Mouse (Mus musculus) liver, embryonic 16.5 days (tissue): Measurements from ENCODE around the gene Masp1. TPM values are rescaled to one million over a fixed set of nuclear protein-coding genes. Genes with fewer than 3 reads are reported as not detected.

Source experiments
- ATAC-seq: fragments of 200-750 bp; cut with Nextera tagmentation; 2 replicates; pipeline ENCODE4 v1.8.0; 2017; ENCODE audit warnings: low read depth, mild to moderate bottlenecking, moderate number of reproducible peaks, moderate library complexity
- H3K27ac ChIP-seq: fragments of 300-500 bp; sonication (generic); 2 replicates; pipeline ENCODE4 v1.5.1; 2014; ENCODE audit warnings: mild to moderate bottlenecking, low read length
- H3K27me3 ChIP-seq: fragments of 300-500 bp; sonication (generic); 2 replicates; pipeline ENCODE4 v1.6.1; 2014; ENCODE audit warnings: low read depth, low read length, mixed read lengths; ENCODE audit not compliant: control insufficient read depth, insufficient read depth
- H3K36me3 ChIP-seq: fragments of 300-500 bp; sonication (generic); 2 replicates; pipeline ENCODE4 v1.6.1; 2014; ENCODE audit warnings: mild to moderate bottlenecking; ENCODE audit not compliant: control insufficient read depth, insufficient read depth
- H3K4me1 ChIP-seq: fragments of 300-500 bp; sonication (generic); 2 replicates; pipeline ENCODE4 v1.6.1; 2014; ENCODE audit warnings: low read depth, low read length, mixed read lengths; ENCODE audit not compliant: control insufficient read depth
- H3K4me2 ChIP-seq: fragments of 300-500 bp; sonication (generic); 2 replicates; pipeline ENCODE4 v1.6.1; 2014; ENCODE audit warnings: low read depth, low read length, mixed read lengths
- H3K4me3 ChIP-seq: fragments of 300-500 bp; sonication (generic); 2 replicates; pipeline ENCODE4 v1.5.1; 2014; ENCODE audit warnings: low read depth, mild to moderate bottlenecking, low read length
- H3K9ac ChIP-seq: fragments of 300-500 bp; sonication (generic); 2 replicates; pipeline ENCODE4 v1.6.1; 2014; ENCODE audit warnings: low read depth, low read length
- H3K9me3 ChIP-seq: fragments of 300-500 bp; sonication (generic); replicated peaks from 2 replicates; pipeline ENCODE4 v1.6.1; 2016; ENCODE audit warnings: low read length; ENCODE audit not compliant: control insufficient read depth
- WGBS: fragments of 180-500 bp; shearing (Covaris S2); extraction: QIAGEN DNeasy Blood & Tissue Kit; methylation state at CpG from one replicate; pipeline ENCODE4 v1.1.7; 2014; ENCODE audit not compliant: insufficient replicate concordance; 5-methylcytosine and 5-hydroxymethylcytosine counted together
- polyA plus RNA-seq: library from polyadenylated mRNA; unstranded; fragments of >200 nt; fragmentation: Nextera tagmentation; extraction: Ambion mirVana; gene quantifications from 2 replicates; pipeline ENCODE4 v1.2.1, GENCODE M21; 2015

The Masp1 gene
- polyA plus RNA-seq = 26.5 and 30.8 TPM in 2 replicates

- Histone ChIP-seq H3K9ac (peak within 1 kb of the TSS; percentile 44), H3K27me3 (no peaks in the 10 kb centered on the region), H3K9me3 (no peaks in the 10 kb centered on the region), H3K36me3 (no peaks in the 10 kb centered on the region; the same call in 1 of the 2 replicates), H3K27ac (peak within 1 kb of the TSS; percentile 82), H3K4me1 (peaks cover 4% of the 10 kb centered on the region; the same call in 1 of the 2 replicates), H3K4me2 (peak within 1 kb of the TSS; percentile 28), H3K4me3 (peak within 1 kb of the TSS; percentile 57)
- 3% methylated on average over 12 of the region's 12 CpGs for WGBS
- peak; percentile 47; the same call in 1 of the 2 replicates for ATAC-seq
Observed at GRCm38 (mm10) chr16:23520235-23520871, at the start of gene Masp1, which contains the start of gene Rtp4. Masp1 (minus strand) TSS chr16:23520815. Rtp4 (plus strand) TSS chr16:23520291.

DNA sequence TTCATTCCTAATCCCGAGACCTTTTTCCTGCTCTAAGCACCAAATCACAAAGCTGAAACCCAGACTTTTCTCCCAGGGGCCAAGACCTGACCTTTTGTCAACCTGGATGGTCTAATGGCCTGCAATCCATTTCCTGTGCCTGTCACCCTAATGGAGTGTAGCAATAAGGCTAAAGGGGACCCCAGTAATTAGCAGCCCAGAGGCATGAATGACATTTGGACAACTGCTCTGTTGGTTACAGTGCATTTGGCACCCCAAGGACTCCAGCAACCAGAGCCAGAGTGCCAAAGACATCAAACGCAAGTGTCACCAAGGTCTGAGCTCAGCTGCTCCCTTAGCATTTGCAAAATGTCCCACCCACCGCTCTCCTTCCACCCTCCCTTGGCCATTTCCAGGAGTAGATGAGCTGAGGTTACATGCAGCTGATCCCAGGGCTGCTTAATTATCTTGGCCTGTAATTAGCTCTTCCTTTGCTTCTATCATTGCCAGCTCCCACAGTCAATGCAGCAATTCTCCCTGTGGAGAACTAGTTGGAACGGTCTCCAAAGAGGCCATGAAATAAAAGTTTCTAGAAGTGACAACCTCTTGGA lies 47.8 kb upstream of the Masp1 start:
- Histone ChIP-seq H3K4me2 (no peak overlapping the region), H3K4me1 (no peaks in the 10 kb centered on the region), H3K9ac (no peak overlapping the region), H3K27ac (no peak overlapping the region), H3K9me3 (no peaks in the 10 kb centered on the region), H3K27me3 (no peaks in the 10 kb centered on the region), H3K4me3 (no peak overlapping the region), H3K36me3 (no peaks in the 10 kb centered on the region)
- 51% methylated on average over 4 of the region's 4 CpGs for WGBS
- no peak for ATAC-seq

- no peak for ATAC-seq
- H3K27me3 ChIP-seq = no peaks in the 10 kb centered on the region
Observed at GRCm38 (mm10) chr16:23557669-23558068, 37.1 kb upstream of the Masp1 start.

GRCm38 (mm10) chr16:23557195-23557594 lies 36.6 kb upstream of the Masp1 start:
- H3K27ac ChIP-seq = no peak overlapping the region
- no peak overlapping the region for H3K4me3 ChIP-seq
- 0 out of 2 replicates have a peak, but pooled peaks have one; percentile 16 for ATAC-seq
- 22% methylated on average over 5 of the region's 5 CpGs for WGBS
- H3K9ac ChIP-seq = no peak overlapping the region
- H3K4me1 ChIP-seq = no peaks in the 10 kb centered on the region
- H3K36me3 ChIP-seq = no peaks in the 10 kb centered on the region
- H3K9me3 ChIP-seq = no peaks in the 10 kb centered on the region
- H3K27me3 ChIP-seq = no peaks in the 10 kb centered on the region
- no peak overlapping the region for H3K4me2 ChIP-seq

More at GRCm38 (mm10) chr16:23557669-23558068, 37.1 kb upstream of the Masp1 start:
- Histone ChIP-seq H3K4me2 (no peak overlapping the region), H3K4me1 (no peaks in the 10 kb centered on the region), H3K27ac (no peak overlapping the region), H3K36me3 (no peaks in the 10 kb centered on the region), H3K4me3 (no peak overlapping the region), H3K9ac (no peak overlapping the region), H3K9me3 (no peaks in the 10 kb centered on the region)
- 31% methylated on average over 2 of the region's 2 CpGs for WGBS

DNA sequence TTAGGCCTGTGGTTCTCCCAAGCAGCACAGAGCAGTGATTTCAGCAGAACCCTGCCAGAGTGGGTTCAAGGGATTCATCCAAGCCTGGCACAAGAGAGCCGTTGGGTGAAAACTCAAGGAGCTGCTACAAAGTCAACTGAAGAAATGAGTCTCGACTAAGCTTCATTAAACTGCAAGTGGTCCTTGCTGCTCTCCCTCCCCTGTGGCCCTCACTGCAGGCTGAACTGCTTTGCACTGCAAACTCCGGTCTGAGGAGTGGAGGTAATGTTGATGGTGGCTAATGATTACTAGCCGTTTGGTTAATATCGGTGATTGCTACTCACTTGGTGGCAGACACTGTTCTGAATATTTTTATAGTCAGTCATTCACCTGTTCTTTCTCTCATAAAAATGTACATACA lies 34.1 kb upstream of the Masp1 start:
- no peak overlapping the region for H3K9ac ChIP-seq
- H3K27ac ChIP-seq = no peak overlapping the region
- H3K36me3 ChIP-seq = no peaks in the 10 kb centered on the region
- no peaks in the 10 kb centered on the region for H3K27me3 ChIP-seq
- H3K4me3 ChIP-seq = no peak overlapping the region
- no peaks in the 10 kb centered on the region for H3K9me3 ChIP-seq
- H3K4me2 ChIP-seq = no peak overlapping the region
- H3K4me1 ChIP-seq = no peaks in the 10 kb centered on the region
- WGBS = 72% methylated on average over 5 of the region's 5 CpGs
- ATAC-seq = no peak

- H3K4me3 ChIP-seq = no peak overlapping the region
- no peak for ATAC-seq
- no peak overlapping the region for H3K4me2 ChIP-seq
- H3K36me3 ChIP-seq = no peaks in the 10 kb centered on the region
- H3K27me3 ChIP-seq = no peaks in the 10 kb centered on the region
- H3K27ac ChIP-seq = no peak overlapping the region
- H3K4me1 ChIP-seq = no peaks in the 10 kb centered on the region
- H3K9me3 ChIP-seq = no peaks in the 10 kb centered on the region
- 72% methylated on average over 18 of the region's 18 CpGs for WGBS
- no peak overlapping the region for H3K9ac ChIP-seq
Observed at GRCm38 (mm10) chr16:23550981-23551582, 30.5 kb upstream of the Masp1 start.

DNA sequence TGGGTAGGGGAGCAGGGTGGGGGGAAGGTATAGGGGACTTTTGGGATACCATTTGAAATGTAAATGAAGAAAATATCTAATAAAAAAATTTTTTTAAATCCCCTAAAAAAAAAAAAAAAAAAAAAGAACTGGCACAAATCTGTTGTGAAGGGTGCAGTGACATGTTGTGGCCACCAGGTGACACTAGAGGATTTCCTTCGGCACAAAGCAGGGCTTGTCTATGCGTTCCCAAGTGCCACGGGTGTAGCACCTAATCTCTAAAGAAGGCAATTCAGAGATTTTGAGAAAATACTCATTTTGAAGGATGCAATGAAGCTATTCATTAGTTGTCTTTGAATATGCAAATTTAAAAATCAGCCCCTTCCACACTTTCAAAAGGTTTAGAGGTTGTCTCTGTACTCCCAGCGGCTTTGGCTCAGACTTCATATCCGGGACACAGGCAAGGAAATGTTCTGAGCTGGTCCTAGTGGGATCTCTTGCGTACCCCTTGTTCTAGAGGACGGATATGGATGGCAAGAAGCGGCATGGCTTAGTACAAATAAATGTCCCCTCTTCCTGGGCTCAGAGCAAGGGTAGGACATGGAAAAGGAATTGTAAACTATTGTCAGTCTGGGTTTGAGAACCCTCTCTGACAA lies 29.8 kb upstream of the Masp1 start:
- no peak for ATAC-seq
- H3K27me3 ChIP-seq = no peaks in the 10 kb centered on the region
- H3K27ac ChIP-seq = no peak overlapping the region
- no peaks in the 10 kb centered on the region for H3K36me3 ChIP-seq
- no peak overlapping the region for H3K4me2 ChIP-seq
- no peak overlapping the region for H3K4me3 ChIP-seq
- H3K9ac ChIP-seq = no peak overlapping the region
- no peaks in the 10 kb centered on the region for H3K9me3 ChIP-seq
- H3K4me1 ChIP-seq = no peaks in the 10 kb centered on the region
- 38% methylated on average over 8 of the region's 8 CpGs for WGBS

DNA sequence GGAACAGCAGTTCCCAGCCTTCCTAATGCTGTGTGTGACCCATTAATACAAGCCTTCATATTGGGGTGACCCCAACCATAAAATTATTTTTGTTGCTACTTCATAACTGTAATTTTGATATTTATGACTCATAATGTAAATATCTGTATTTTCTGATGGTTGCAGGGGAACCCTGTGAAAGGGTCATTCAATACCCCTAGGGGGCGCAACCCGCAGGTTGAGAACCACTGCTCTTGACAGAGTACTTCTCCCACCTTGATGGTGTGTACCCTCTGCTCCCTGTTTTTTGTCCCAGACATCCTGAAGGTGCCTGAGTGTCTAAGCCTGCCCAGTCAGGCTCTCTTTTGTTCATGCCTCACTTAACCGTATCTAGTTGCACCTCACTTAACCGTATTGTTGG lies 27.2 kb upstream of the Masp1 start:
- WGBS = 76% methylated on average over 4 of the region's 4 CpGs
- Histone ChIP-seq H3K4me1 (no peaks in the 10 kb centered on the region), H3K36me3 (no peaks in the 10 kb centered on the region), H3K27me3 (no peaks in the 10 kb centered on the region), H3K27ac (no peak overlapping the region), H3K4me2 (no peak overlapping the region), H3K9ac (no peak overlapping the region), H3K9me3 (no peaks in the 10 kb centered on the region), H3K4me3 (no peak overlapping the region)
- ATAC-seq = no peak
